Mouse (Mus musculus) cortical plate, adult 2 months (tissue): ENCODE measurements at regions not wholly inside any gene's neighbourhood (a gene's known extent, or its start where the extent isn't known, plus 50 kb on each side); places are given as distances from the start of the nearest gene placed in this dataset.

ENCODE experiments used
- H3K27ac ChIP-seq: fragments of 200-500 bp; 2 replicates; pipeline ENCODE4 v1.5.1; 2012; ENCODE audit warnings: low read length, control low read depth, inconsistent platforms; ENCODE audit not compliant: insufficient read depth
- H3K4me1 ChIP-seq: fragments of 200-500 bp; 2 replicates; pipeline ENCODE4 v1.6.1; 2011; ENCODE audit warnings: low read length; ENCODE audit not compliant: control insufficient read depth, insufficient read depth
- H3K4me3 ChIP-seq: fragments of 200-500 bp; 2 replicates; pipeline ENCODE4 v1.5.1; 2011; ENCODE audit warnings: mild to moderate bottlenecking, low read length, control low read depth; ENCODE audit not compliant: insufficient read depth
- CTCF ChIP-seq: fragments of 200-500 bp; IDR thresholded peaks from 2 replicates; pipeline ENCODE4 v1.5.1; 2011; ENCODE audit warnings: mild to moderate bottlenecking, control low read depth, low read length; ENCODE audit not compliant: insufficient read depth; ENCODE audit errors: extremely low read depth
- POLR2A ChIP-seq: fragments of 200-500 bp; IDR thresholded peaks from 2 replicates; pipeline ENCODE4 v1.6.1; 2011; ENCODE audit warnings: mild to moderate bottlenecking, low read length, control low read depth; ENCODE audit not compliant: insufficient read depth; ENCODE audit errors: extremely low read depth

- TF ChIP-seq POLR2A (no peak), CTCF (no peak)
- H3K27ac ChIP-seq = no peak overlapping the region
- no peak overlapping the region for H3K4me3 ChIP-seq
- no peaks in the 10 kb centered on the region; the same call in 1 of the 2 replicates for H3K4me1 ChIP-seq
These were observed 457.7 kb downstream of the 1810013L24Rik start for GRCm38 (mm10) chr16:9287557-9287956.

- TF ChIP-seq CTCF (no peak), POLR2A (no peak)
- Histone ChIP-seq H3K4me3 (no peak overlapping the region), H3K4me1 (no peaks in the 10 kb centered on the region), H3K27ac (no peak overlapping the region)
These were observed 461.6 kb downstream of the 1810013L24Rik start for GRCm38 (mm10) chr16:9291356-9292020.

GRCm38 (mm10) chr16:9303134-9303533 lies 473.2 kb downstream of the 1810013L24Rik start:
- H3K27ac ChIP-seq = no peak overlapping the region
- H3K4me1 ChIP-seq = no peaks in the 10 kb centered on the region
- H3K4me3 ChIP-seq = no peak overlapping the region
- TF ChIP-seq POLR2A = no peak
- no peak for TF ChIP-seq CTCF

- TF ChIP-seq CTCF (no peak), POLR2A (no peak)
- H3K27ac ChIP-seq = no peak overlapping the region
- H3K4me1 ChIP-seq = no peaks in the 10 kb centered on the region
- H3K4me3 ChIP-seq = no peak overlapping the region
These were observed 474.2 kb downstream of the 1810013L24Rik start for GRCm38 (mm10) chr16:9304079-9304478.

GRCm38 (mm10) chr16:9310744-9311143 lies 480.8 kb downstream of the 1810013L24Rik start:
- Histone ChIP-seq H3K27ac (no peak overlapping the region), H3K4me3 (no peak overlapping the region), H3K4me1 (no peaks in the 10 kb centered on the region)
- TF ChIP-seq CTCF = peak; percentile 48
- TF ChIP-seq POLR2A = no peak

GRCm38 (mm10) chr16:9335626-9336025 lies 505.7 kb downstream of the 1810013L24Rik start:
- H3K4me3 ChIP-seq = no peak overlapping the region
- H3K4me1 ChIP-seq = no peaks in the 10 kb centered on the region
- TF ChIP-seq CTCF (no peak), POLR2A (no peak)
- H3K27ac ChIP-seq = no peak overlapping the region

GRCm38 (mm10) chr16:9336063-9336462 lies 506.2 kb downstream of the 1810013L24Rik start:
- no peak overlapping the region for H3K27ac ChIP-seq
- H3K4me3 ChIP-seq = no peak overlapping the region
- TF ChIP-seq POLR2A = no peak
- TF ChIP-seq CTCF = no peak
- H3K4me1 ChIP-seq = no peaks in the 10 kb centered on the region

- TF ChIP-seq POLR2A (no peak), CTCF (no peak)
- Histone ChIP-seq H3K4me3 (no peak overlapping the region), H3K27ac (no peak overlapping the region), H3K4me1 (no peaks in the 10 kb centered on the region)
These were observed 509.6 kb downstream of the 1810013L24Rik start for GRCm38 (mm10) chr16:9339456-9339855.

GRCm38 (mm10) chr16:9341245-9341644 lies 511.3 kb downstream of the 1810013L24Rik start:
- TF ChIP-seq POLR2A (no peak), CTCF (no peak)
- Histone ChIP-seq H3K27ac (no peak overlapping the region), H3K4me3 (no peak overlapping the region), H3K4me1 (no peaks in the 10 kb centered on the region)

GRCm38 (mm10) chr16:9353811-9354210 lies 523.9 kb downstream of the 1810013L24Rik start:
- TF ChIP-seq POLR2A = no peak
- TF ChIP-seq CTCF = no peak
- no peak overlapping the region for H3K4me3 ChIP-seq
- no peaks in the 10 kb centered on the region for H3K4me1 ChIP-seq
- H3K27ac ChIP-seq = no peak overlapping the region
